Mouse (Mus musculus): ENCODE data around the gene Heyl.
"Not testable (repeated sequence)": the region's sequence is repeated elsewhere in the genome, so short reads cannot be mapped to it uniquely, and the experiment has no call there.

The Heyl gene

DNA sequence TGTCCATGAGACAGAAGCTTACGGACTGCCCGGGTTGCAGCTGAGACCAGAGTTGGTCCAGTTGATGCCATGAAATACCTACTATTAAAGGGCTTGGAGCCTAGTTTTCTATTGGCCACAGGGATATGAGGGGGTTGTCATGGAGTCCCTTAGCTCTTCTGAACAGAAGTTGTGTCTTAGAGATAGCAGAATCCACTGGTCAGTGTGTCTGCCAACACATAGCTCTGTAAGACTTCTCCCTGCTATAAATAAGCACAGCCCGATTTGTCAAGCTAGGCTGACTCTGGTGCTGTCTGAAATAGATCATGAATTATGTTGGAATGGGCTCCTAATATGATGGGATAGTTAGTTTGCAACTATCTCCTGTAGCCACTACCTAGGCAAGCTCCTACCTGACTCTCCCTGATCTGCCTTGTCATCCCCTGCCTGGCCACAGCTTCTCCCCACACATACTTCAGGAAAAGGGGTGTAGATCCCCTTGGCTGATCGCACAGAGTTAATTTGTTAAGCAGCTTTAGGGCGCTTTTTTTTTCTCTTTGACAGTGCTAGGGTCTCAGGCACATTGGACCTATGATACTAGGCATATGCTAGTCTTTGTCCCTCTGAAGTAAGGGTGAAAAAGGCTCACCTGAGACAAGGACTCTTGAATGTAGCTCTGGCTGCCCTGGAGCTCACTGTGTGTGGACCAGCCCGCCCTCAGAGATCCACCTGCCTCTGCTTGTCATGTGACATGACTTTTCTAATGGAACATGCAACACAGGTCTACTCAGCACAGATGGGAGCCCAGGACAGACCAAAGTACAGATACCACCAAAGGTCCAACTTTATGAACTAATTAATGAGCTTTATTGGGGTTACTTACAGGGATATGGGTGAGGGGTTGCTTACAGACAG lies 51.6 kb downstream of the Heyl start:
- DNase-seq (ENCODE audit: low read depth), result no peak

DNA sequence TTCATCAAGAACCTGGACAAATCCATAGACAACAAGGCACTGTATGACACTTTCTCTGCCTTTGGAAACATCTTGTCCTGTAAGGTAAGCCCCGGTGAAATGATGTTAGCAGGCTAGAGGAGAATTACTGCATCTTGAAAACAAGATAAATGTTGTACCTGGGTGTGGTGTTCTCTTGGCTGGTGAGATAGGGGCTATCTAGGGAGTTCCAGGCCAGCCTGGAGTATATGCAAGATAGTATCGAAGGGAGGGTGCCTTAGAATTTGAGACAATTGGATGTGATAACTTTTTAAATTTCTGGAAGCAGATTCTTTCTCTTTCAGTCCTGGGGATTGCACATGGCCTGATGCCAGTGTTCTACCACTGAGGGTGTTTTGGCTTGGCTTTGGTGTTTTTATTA lies 53.4 kb downstream of the Heyl start:
- no peak for DNase-seq (ENCODE audit: low read depth)

DNA sequence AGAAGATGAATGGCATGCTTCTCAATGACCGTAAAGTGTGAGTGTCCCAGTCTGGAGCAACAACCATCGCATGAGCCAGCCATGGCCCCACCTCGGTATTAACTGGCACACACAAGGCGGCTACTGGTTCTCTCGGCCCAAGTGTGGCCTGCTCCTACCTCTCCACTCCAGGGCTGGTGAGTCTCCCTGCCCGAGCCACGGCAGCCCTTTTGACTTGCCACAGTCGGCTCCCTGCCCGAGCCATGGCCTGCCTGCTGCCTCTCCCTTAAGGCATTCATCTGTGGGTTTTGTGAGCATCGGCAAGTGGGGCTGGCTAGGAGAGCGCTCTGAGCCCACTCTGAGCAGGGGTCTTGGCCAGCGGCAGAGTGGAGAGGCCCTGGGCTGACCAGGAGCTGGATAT lies 55.7 kb downstream of the Heyl start:
- DNase-seq (ENCODE audit: low read depth), result no peak

DNA sequence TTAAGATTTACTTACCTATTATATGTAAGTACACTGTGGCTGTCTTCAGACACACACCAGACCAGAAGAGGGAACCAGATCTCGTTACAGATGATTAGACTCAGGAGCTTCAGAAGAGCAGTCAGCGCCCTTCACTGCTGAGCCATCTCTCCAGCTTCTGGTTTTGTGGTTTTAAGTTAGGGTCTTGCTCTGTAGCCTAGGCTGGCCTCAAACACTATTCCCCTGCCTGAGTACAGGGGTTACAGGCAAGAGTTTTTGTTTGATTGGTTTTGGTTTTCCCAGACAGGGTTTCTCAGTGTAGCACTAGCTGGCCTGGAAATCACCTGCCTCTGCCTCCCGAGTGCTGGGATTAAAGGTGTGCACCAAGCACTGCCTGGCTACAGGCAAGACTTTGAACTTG lies 59.0 kb downstream of the Heyl start:
- DNase-seq (ENCODE audit: low read depth), result no peak

DNA sequence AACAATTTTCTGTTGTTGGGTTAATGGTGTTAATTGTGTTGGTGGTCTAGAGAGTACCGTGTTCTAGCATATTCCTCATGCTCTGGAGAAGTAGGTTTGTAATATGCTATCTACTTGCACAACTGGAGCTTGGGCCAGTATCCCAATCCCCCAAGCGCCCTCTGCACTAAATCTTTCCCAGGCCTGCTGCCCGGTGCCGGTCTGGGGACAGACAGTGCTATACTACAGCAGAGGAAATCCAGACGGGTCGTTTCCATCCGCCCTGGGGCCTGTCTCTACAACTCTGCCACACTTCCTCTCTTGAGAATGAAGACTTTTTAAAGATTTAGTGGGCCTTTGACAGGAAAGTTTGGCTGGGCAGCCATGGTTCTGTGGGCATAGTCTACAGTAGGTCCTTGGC lies 59.6 kb downstream of the Heyl start:
- DNase-seq (ENCODE audit: low read depth), result no peak

DNA sequence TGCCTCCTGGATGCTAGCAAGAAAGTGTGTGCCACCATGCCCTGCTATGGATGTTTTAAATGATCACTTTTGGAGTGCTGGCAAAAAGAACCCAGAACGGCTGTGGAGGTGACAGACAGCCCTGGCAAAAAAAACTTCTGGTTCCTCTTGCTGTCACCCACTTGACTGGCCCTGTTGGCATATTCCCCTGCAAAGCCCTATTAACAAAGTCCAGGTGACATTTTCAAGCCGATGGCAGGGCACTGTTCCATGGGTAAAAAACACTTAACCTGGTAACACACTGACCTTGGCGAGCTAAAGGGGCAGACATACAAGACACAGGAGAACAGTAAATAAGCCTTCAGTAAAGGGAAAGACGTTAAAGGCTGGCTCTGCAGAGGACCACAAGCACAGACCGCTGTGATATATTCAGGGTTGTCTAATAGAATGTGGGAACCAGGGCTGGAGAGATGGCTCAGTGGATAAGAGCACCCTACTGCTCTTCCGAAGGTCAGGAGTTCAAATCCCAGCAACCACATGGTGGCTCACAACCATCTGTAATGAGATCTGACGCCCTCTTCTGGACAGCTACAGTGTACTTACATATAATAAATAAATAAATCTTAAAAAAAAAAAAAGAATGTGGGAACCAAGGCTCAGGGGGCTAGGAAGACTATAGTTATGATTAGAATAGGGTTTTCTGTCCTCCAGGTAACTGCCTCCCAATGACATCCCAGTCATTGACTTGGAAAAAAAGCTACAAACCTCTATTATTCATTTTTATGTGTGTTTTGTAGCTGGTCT lies 60.5 kb downstream of the Heyl start:
- DNase-seq (ENCODE audit: low read depth), result no peak

DNA sequence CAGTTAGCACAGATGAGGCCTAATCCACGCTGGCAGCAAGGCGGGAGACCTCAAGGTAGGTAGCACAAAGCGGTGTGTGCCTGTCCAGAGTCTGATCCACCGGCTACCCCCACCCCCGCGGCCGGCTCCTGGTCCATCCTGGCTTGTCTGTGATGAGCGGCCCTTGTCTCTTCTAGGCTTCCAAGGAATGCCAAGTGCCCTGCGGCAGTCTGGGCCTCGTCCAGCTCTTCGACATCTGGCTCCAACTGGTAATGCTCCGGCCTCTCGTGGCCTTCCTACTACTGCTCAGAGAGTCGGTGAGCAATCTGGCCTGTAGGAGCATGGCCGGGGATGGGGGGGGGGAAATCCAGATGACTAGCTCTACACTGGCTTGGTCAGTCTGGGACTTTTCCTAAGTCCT lies 61.7 kb downstream of the Heyl start:
- DNase-seq (ENCODE audit: low read depth), result not testable (repeated sequence)

DNA sequence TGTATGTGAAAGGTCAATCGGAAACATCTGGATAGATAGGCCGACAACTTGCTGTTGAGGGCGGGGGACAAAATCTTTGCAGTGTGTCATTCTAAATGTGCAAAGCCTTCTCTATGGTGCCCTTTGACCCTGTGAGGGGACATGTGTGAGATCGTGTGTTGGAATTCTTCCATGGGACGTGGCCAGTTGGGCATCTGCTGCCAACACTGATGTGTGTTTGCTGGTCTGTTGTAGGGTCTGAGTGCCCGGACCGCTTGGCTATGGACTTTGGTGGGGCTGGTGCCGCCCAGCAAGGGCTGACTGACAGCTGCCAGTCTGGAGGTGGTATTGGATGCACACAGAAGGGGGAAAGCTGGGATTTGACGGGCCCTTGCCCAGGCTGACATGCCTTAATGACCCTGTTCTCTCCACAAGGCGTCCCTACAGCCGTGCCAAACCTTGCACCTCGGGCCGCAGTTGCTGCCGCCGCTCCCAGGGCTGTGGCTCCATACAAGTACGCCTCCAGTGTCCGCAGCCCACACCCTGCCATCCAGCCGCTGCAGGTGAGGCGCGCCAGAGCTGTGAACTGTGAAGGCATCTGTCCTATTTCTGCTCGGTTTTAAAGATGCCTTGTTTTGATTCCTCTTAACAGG lies 62.3 kb downstream of the Heyl start:
- no peak for DNase-seq (ENCODE audit: low read depth)

DNA sequence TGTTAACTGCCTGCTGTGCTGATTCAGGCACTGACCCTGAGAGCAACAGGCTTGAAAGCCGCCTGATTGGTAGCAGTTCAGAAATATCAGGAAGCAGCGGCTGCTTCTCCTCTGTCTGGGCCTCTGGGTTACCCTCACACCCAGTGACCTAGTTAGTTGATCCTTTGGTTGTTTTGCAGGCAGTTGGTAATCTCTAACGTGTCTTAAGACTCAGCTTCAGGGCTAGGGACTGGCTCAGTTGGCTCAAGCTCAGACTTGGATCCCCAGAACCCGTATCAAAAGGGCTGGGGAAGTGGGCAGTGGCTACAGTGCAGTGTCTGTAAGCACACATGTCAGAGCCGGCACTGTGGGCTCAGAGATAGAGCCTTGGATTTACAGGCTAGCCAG lies 62.8 kb downstream of the Heyl start:
- no peak for DNase-seq (ENCODE audit: low read depth)

DNA sequence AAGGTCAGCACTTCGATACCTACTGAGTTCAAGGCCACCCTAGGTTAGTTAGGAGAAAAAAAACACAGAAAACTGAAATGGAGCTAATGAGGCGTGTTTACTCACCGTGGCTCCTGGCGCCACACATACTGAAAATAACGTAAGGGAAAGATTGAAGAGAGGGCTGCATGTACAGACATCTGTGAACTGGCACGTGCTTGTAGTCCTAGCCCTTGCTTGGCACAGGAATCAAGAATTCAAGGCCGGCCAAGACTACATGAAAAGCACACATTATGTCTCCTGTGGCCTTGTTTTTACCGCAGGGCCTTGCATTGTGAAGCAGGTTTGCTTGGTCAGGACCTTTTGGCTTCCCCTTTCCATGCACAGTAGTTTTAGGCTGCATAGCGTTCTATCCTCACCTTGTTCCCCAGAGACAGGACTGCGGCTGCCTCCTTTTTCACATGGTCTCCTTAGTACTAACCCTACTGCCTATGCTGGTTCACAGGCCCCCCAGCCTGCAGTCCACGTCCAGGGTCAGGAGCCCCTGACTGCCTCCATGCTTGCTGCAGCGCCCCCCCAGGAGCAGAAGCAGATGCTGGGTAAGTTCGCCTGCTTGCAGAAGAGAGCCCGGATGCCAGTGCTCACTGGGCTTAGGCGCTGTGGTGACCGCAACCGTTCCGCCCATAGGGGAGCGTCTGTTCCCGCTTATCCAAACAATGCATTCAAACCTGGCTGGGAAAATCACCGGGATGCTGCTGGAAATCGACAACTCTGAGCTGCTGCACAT lies 64.0 kb downstream of the Heyl start:
- DNase-seq (ENCODE audit: low read depth), result no peak

DNA sequence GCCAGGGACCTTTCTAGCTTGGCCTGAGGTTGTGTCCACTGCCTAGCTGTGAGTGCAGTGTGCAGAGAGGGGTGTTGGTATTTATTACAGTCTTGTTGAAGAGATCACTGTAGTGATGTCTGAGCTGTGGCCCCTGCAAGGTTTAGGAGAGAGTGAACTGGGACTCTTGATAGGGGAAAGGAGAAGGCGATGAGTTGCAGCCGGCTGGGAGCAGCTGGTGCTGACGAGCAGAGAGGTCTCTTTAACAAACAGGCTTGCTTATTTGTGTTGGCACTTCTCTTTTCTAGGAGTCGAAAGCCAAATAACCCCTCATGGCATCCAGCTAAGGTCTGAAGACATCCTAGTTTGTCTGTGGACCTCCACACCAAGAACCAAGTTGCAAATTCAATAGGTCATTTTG lies 64.9 kb downstream of the Heyl start:
- DNase-seq (ENCODE audit: low read depth), result no peak

DNA sequence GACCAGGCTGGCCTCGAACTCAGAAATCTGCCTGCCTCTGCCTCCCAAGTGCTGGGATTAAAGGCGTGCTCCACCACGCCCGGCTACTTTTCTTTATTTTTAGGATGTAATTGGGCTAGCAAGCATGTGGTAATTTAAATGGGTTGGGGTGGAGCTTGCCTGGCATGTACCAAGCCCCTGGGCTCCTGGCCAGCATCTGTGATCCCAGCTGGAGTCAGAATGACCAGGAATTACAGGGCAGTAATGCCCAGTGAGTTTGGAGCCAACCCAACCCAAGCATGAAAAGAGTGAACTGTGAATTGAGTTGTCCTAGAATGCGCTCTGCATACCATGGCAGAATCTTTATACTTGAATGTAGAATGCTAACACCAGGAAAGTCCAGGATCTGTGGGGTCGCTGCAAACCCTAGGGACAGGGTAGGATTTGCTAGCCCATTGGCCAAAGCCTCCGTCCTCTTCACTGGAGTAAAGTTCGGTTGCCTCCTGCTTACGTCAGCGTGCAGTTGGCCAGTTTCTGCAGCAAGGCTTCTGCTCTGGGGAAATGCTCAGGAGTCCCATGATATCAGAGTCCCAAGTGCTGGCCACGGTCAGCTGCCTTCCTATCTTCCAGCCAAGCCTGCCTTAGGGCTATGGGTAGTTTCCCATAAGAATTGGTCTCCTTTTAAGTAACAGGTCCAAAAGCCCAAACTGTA lies 65.8 kb downstream of the Heyl start:
- DNase-seq (ENCODE audit: low read depth), result no peak

Data from 416B (cell line).